Mouse (Mus musculus) skeletal muscle tissue, adult 2 months (tissue): Measurements from ENCODE around the gene Herc2.

ENCODE experiments used
- DNase-seq: peaks from one replicate; pipeline ENCODE4 v3.0.0-alpha.2; 2012; ENCODE audit warnings: low read depth, low spot score

Gene Herc2

GRCm38 (mm10) chr7:56201483-56202218 lies 151.7 kb downstream of the Herc2 start:
- no peak for DNase-seq

- no peak for DNase-seq
Observed at GRCm38 (mm10) chr7:56202843-56203242, 152.8 kb downstream of the Herc2 start.

GRCm38 (mm10) chr7:56203286-56203685 lies 153.3 kb downstream of the Herc2 start:
- DNase-seq: no peak

- no peak for DNase-seq
Observed at GRCm38 (mm10) chr7:56204877-56205276, 154.9 kb downstream of the Herc2 start.

- no peak for DNase-seq
Observed at GRCm38 (mm10) chr7:56220811-56221210, 170.8 kb downstream of the Herc2 start.

- DNase-seq: no peak
Observed at GRCm38 (mm10) chr7:56235794-56236423, 185.9 kb downstream of the Herc2 start.

- no peak for DNase-seq
Observed at GRCm38 (mm10) chr7:56236617-56237016, 186.6 kb downstream of the Herc2 start.

DNA sequence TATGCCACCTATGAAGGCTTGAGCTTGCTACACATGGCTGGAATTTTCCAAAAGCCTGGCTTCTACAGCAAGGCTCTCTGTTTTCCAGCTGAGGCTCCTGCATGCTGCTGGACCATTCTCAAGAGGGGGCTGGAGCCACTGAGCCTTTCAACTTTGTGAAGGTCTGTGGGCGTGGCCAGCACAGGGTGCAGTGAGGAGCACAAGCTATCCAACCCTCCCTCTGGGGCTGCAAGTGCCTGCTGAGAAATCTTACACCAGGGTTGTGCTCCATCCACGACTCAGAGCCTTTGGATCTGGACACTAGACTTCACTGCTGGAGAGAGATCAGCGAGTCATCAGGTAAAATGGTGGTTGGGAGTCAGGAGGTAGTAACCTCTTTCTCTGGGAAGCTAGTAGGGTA lies 189.5 kb downstream of the Herc2 start, which contains the start of gene Oca2:
Oca2 (plus strand) TSS at position 218 of the 400 bp plus-strand sequence.
- DNase-seq: no peak

DNA sequence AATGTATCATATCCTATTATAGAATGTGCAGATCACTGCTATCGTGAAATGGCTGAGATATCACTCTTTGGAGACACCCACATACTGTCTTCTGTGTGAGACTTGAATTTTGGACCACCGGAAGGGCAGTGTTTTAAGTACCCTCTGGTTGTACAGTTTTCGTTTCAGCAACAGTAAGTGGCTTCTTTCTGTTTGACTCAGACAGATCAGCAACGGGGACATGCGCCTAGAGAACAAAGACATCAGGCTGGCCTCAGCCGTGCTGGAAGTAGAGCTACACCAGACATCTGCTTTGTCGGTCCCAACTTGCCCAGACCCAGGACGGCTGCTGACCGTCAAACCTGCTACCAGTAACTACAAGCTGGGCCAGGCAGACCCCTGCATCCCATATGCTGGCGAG lies 204.6 kb downstream of the Herc2 start:
- DNase-seq: no peak

- no peak for DNase-seq
Observed at GRCm38 (mm10) chr7:56257875-56258441, 208.0 kb downstream of the Herc2 start.

DNA sequence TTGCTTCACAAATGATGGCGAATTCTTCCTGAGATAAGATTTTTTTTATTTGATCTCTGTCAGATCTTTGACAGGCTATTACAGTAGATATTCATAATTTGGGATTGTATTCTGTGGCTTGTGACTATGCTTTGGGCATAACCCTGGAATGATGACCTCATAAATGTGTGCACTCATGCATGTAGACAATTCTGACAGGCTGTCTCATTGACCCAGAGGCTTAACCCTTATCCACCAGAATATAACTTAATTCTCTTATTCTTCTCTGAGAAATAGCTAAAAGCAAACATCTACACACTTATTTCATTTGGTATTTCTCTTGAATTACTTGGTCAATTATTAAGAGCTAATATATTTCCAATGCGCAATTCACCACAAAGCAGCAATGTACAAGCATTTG lies 227.5 kb downstream of the Herc2 start:
- no peak for DNase-seq
